21 mouse cellular contexts compared by ENCODE assay signal in the genomic region with DNA sequence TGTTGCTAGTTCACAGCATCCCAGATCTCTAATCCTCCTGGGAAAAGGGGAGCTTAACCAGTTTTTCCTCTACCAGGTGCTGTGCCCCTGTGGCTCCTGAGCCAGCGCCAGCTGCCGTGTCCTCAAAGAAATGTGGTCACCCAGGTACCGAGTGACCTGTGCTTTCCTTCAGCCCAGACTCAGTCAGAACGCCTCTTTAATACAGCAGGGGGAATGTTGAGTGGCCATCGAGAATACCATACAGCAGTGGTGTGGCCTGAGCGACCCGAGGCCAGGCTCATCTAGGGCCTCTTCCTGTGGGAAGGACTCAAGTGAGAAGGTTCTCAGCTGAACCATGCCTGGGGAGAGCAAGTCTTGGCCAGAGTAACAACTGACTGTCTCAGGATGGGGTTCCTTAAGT.
"Had no signal": no experiment of that assay in that cellular context is flagged by ENCODE, and none has a peak within 500 bp of the region (broad histone marks: within the 10 kb centered on the region; RNA-seq: fewer than 3 reads in every experiment).

No protein-coding gene starts in this region.

- H3K4me1 ChIP-seq: heart, embryonic 10.5 days; heart, embryonic 12.5 days; hindbrain, embryonic 12.5 days; intestine, embryonic 15.5 days; limb, embryonic 13.5 days; limb, embryonic 15.5 days had no signal

- DNase-seq: gastrocnemius, adult 2 months; gastrocnemius, postnatal 10 days; gastrocnemius, postnatal 25 days; heart, adult 18-20 months; heart, postnatal 10 days; heart, postnatal 4 days; kidney, adult 18-20 months; kidney, adult 9 months; kidney, postnatal 14 days; kidney, postnatal 36 days; layer of hippocampus, adult 9-11 months; layer of hippocampus, postnatal 36 days; left cerebral cortex, postnatal 4 days had no signal

- H3K4me3 ChIP-seq: gastrocnemius, adult 2 months; heart, embryonic 10.5 days; heart, embryonic 12.5 days; hindbrain, embryonic 10.5 days; hindbrain, embryonic 12.5 days; intestine, embryonic 15.5 days; kidney, embryonic 15.5 days; limb, embryonic 13.5 days; limb, embryonic 15.5 days had no signal
